Mouse (Mus musculus) ES-E14 (cell line): ENCODE results near the gene Elmo3.

Experiments used
- HCFC1 ChIP-seq: IDR thresholded peaks from 2 replicates; pipeline ENCODE4 v1.6.1; 2012; ENCODE audit warnings: low read length, inconsistent platforms, borderline replicate concordance; ENCODE audit not compliant: insufficient read depth
- ZC3H11A ChIP-seq: IDR thresholded peaks from 2 replicates; pipeline ENCODE4 v1.6.1; 2012; ENCODE audit warnings: low read depth, mild to moderate bottlenecking, inconsistent platforms, low read length, borderline replicate concordance
- ZNF384 ChIP-seq: IDR thresholded peaks from 2 replicates; pipeline ENCODE4 v1.6.1; 2012; ENCODE audit warnings: low read depth, low read length, inconsistent platforms

DNA sequence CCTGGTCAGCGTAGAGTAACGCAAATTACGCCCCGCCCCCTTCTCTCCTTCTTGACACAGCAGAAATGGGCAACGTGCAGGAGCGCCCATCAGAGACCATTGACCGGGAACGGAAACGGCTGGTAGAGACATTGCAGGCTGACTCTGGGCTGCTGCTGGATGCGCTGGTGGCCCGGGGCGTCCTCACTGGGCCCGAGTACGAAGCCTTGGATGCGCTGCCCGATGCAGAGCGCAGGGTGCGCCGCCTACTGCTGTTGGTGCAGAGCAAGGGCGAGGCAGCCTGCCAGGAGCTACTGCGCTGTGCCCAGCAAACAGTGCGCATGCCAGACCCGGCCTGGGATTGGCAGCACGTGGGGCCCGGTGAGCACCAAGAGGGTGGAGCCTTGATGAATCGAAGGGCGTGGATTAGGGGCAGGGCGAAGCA, 26.5 kb upstream of the Elmo3 start:
- no peak for TF ChIP-seq ZNF384
- TF ChIP-seq HCFC1: no peak
- TF ChIP-seq ZC3H11A: no peak
